Mouse (Mus musculus) colon, adult 2 months (tissue): ENCODE data around the gene Gm12185. TPM values are rescaled to one million over a fixed set of nuclear protein-coding genes. Genes with fewer than 3 reads are reported as not detected.

Experiments used
- polyA plus RNA-seq: library from polyadenylated mRNA; depleted of rRNA; stranded (reverse); fragments of >200 nt; gene quantifications from 2 replicates; pipeline ENCODE4 v1.2.3, GENCODE M21; 2012; rRNA removed

Gm12185 gene
- 0.03 and 0.07 TPM in 2 replicates for polyA plus RNA-seq

DNA sequence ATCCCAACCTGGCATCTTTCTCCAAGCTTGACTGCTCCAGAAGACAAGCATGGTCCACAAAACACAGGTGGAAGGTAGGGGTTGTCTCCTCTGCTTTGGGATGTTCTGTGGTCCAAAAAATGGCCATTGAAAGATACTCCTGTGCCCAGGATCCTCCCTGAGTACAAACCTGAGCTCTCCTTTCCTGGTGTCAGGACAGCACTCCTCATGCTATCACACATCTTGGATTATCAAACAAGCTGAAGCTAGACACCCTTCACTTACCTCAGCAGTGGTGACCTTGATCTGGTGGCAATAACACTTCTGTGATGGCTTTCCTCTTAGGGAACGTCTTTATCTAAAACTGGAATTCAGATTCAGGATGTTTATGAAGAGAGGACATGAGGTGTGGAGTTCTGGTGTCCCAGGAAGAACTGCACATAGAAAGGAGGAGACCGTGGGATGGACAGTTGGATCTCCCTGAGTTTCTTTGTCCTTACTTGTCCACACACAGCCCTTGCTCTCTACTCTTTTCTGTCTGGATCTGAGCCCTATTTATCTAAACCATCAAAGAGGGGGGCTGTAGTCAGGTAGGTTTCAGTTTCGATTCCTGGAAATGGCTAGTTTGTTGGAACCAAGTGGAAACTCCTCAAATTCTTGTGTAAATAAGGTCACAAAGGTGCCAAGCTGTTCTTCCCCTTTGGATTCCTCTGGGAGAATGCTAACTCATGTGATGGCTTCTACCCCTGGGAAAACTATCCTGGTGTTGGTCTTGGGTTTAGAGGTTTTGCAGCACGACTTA, at the start of gene Gm12185:
Gm12185 (minus strand) TSS at position 487 of the 781 bp plus-strand sequence.

GRCm38 (mm10) chr11:48994018-48994417, 2.0 kb upstream of the Gm12185 start, which contains the start of gene Tgtp1:
Gene Tgtp1, minus strand, starts transcription at chr11:48994172.

DNA sequence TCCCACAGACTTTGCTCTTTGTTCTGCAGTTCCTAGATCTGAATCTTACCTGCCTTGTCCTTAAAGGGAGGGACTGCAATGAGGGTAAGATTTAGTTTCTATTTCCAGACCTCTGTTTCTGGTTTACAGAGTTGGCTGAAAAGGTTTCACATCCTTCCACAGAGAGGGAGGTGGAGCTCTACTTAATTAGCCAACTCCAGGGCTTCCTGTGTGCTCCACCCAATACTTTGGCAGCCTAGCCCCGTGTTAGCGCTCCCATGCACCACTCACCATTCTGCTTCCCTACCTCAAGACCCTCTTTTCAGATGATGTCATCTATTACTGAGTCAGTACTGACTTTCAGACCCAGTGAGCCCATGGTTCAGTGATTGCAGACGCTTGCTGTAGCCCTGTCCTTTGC, 12.8 kb downstream of the Gm12185 start, which contains the start of gene 9930111J21Rik1:
9930111J21Rik1 (minus strand) TSS at position 148 of the 400 bp plus-strand sequence.

GRCm38 (mm10) chr11:48978240-48978939, 13.6 kb downstream of the Gm12185 start, which contains the start of gene Olfr56:
Gene Olfr56, plus strand, starts transcription at chr11:48978889.

DNA sequence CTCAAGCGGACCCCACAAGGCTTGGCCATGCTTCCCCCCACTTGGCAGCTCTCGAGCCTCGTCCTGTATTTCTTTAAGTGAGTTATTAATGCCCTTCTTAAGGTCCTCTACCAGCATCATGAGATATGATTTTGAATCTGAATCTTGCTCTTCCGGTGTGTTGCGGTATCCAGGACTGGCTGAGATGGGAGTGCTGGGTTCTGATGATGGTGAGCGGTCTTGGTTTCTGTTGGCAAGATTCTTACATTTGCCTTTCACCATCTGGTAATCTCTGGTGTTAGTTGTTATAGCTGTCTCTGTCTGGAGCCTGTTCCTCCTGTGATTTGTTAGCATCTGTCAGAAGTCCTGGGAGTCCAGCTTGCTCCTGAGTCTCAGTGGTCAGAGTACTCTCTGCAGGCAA, 45.9 kb downstream of the Gm12185 start, which contains the start of gene Psme2b:
Psme2b (minus strand) TSS at position 101 of the 400 bp plus-strand sequence.

DNA sequence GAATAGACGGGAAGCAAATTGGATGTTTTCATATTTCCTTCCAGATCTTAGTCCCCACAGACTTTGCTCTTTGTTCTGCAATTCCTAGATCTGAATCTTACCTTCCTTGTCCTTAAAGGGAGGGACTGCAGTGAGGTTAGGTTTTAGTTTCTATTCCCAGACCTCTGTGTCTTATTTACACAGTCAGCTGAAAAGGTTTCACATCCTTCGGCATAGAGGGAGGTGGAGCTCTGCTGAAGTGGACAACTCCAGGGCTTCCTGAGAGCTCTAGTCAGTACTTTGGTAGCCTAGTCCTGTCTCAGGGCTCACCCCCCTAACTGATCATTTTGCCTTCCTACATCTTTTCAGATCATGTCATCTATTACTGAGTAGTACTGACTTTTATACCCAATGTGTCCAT, 90.0 kb downstream of the Gm12185 start, which contains the start of gene Gm5431:
Gm5431 (minus strand) TSS at position 194 of the 400 bp plus-strand sequence.

DNA sequence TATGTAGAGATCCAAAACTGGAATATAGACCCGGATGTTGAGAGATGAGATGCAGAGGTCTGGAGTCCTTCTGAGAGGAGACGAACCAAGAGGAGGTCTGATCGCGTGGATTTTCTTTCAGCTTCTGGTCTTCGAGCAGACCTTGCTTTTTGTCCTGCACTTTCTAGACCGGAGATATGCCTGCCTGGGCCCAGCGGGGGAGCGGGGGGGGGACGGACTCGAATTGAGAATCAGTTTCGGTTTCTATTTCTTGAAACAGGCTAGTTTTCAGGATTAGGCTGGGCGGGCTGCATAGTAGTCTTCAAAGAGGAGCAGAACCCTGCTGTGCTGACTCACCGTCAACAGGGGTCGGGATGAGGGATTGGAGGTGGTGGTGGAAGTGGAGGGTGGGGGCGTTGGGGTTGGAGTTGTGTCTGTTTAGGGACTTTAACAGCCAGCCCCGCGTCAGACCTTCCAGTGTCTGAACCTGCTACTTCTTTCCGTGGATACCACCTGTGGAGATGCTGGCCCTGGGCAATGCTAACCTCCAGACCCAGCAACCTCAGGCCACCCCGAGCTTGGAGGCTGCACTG, 120.7 kb downstream of the Gm12185 start, which contains the start of gene Irgm1:
Irgm1 (minus strand) TSS at position 483 of the 572 bp plus-strand sequence.

Other genes with a start within 250 kb of the Gm12185 start
- gene Rack1, start 191.9 kb downstream of the Gm12185 start, polyA plus RNA-seq, result 2,419 and 2,722 TPM in 2 replicates
- 34.3 and 35.4 TPM in 2 replicates for gene Trim41, start 174.9 kb downstream of the Gm12185 start, polyA plus RNA-seq
- 8.7 and 9.0 TPM in 2 replicates for gene Trim7, start 166.1 kb downstream of the Gm12185 start, polyA plus RNA-seq
- 6.7 and 15.0 TPM in 2 replicates for gene Gm12184, start 165.6 kb downstream of the Gm12185 start, polyA plus RNA-seq
- gene Irgm1, start 120.5 kb downstream of the Gm12185 start, polyA plus RNA-seq, result 6.3 and 7.0 TPM in 2 replicates
- gene Gm5431, start 90.0 kb downstream of the Gm12185 start, polyA plus RNA-seq, result 0.41 and 0.52 TPM in 2 replicates
- 3.6 and 3.9 TPM in 2 replicates for gene Psme2b, start 46.0 kb downstream of the Gm12185 start, polyA plus RNA-seq
- gene Olfr56, start 13.3 kb downstream of the Gm12185 start, polyA plus RNA-seq, result not detected in 2 replicates
- gene 9930111J21Rik1, start 12.8 kb downstream of the Gm12185 start, polyA plus RNA-seq, result 0.79 and 1.2 TPM in 2 replicates
- gene Tgtp1, start 1.9 kb upstream of the Gm12185 start, polyA plus RNA-seq, result 0.15 and 0.20 TPM in 2 replicates
- 0.57 and 0.64 TPM in 2 replicates for gene 9930111J21Rik2, start 59.0 kb upstream of the Gm12185 start, polyA plus RNA-seq
- 0.34 and 1.0 TPM in 2 replicates for gene Tgtp2, start 72.0 kb upstream of the Gm12185 start, polyA plus RNA-seq
- 2.0 and 2.4 TPM in 2 replicates for gene Ifi47, start 84.4 kb upstream of the Gm12185 start, polyA plus RNA-seq
- gene Olfr1396, start 122.6 kb upstream of the Gm12185 start, polyA plus RNA-seq, result 0.15 TPM in 1 of 2 replicates, not detected in the other
- not detected in 2 replicates for gene Olfr1395, start 150.0 kb upstream of the Gm12185 start, polyA plus RNA-seq
- not detected in 2 replicates for gene Olfr1394, start 162.2 kb upstream of the Gm12185 start, polyA plus RNA-seq
- 0.95 and 2.9 TPM in 2 replicates for gene Btnl9, start 194.9 kb upstream of the Gm12185 start, polyA plus RNA-seq
- gene Zfp62, start 211.1 kb upstream of the Gm12185 start, polyA plus RNA-seq, result 1.7 and 2.2 TPM in 2 replicates